Mouse (Mus musculus) liver, embryonic 16.5 days (tissue): ENCODE results near the gene Sp2. TPM values are rescaled to one million over a fixed set of nuclear protein-coding genes. Genes with fewer than 3 reads are reported as not detected.

Experiments used
- ATAC-seq: fragments of 200-750 bp; cut with Nextera tagmentation; 2 replicates; pipeline ENCODE4 v1.8.0; 2017; ENCODE audit warnings: low read depth, mild to moderate bottlenecking, moderate number of reproducible peaks, moderate library complexity
- H3K27ac ChIP-seq: fragments of 300-500 bp; sonication (generic); 2 replicates; pipeline ENCODE4 v1.5.1; 2014; ENCODE audit warnings: mild to moderate bottlenecking, low read length
- H3K27me3 ChIP-seq: fragments of 300-500 bp; sonication (generic); 2 replicates; pipeline ENCODE4 v1.6.1; 2014; ENCODE audit warnings: low read depth, low read length, mixed read lengths; ENCODE audit not compliant: control insufficient read depth, insufficient read depth
- H3K36me3 ChIP-seq: fragments of 300-500 bp; sonication (generic); 2 replicates; pipeline ENCODE4 v1.6.1; 2014; ENCODE audit warnings: mild to moderate bottlenecking; ENCODE audit not compliant: control insufficient read depth, insufficient read depth
- H3K4me1 ChIP-seq: fragments of 300-500 bp; sonication (generic); 2 replicates; pipeline ENCODE4 v1.6.1; 2014; ENCODE audit warnings: low read depth, low read length, mixed read lengths; ENCODE audit not compliant: control insufficient read depth
- H3K4me2 ChIP-seq: fragments of 300-500 bp; sonication (generic); 2 replicates; pipeline ENCODE4 v1.6.1; 2014; ENCODE audit warnings: low read depth, low read length, mixed read lengths
- H3K4me3 ChIP-seq: fragments of 300-500 bp; sonication (generic); 2 replicates; pipeline ENCODE4 v1.5.1; 2014; ENCODE audit warnings: low read depth, mild to moderate bottlenecking, low read length
- H3K9ac ChIP-seq: fragments of 300-500 bp; sonication (generic); 2 replicates; pipeline ENCODE4 v1.6.1; 2014; ENCODE audit warnings: low read depth, low read length
- H3K9me3 ChIP-seq: fragments of 300-500 bp; sonication (generic); replicated peaks from 2 replicates; pipeline ENCODE4 v1.6.1; 2016; ENCODE audit warnings: low read length; ENCODE audit not compliant: control insufficient read depth
- WGBS: fragments of 180-500 bp; shearing (Covaris S2); extraction: QIAGEN DNeasy Blood & Tissue Kit; methylation state at CpG from one replicate; pipeline ENCODE4 v1.1.7; 2014; ENCODE audit not compliant: insufficient replicate concordance; 5-methylcytosine and 5-hydroxymethylcytosine counted together
- polyA plus RNA-seq: library from polyadenylated mRNA; unstranded; fragments of >200 nt; fragmentation: Nextera tagmentation; extraction: Ambion mirVana; gene quantifications from 2 replicates; pipeline ENCODE4 v1.2.1, GENCODE M21; 2015

Sp2 gene
- 15.8 and 18.6 TPM in 2 replicates for polyA plus RNA-seq

GRCm38 (mm10) chr11:96982859-96983258 is at the start of gene Sp2:
Gene Sp2 (minus strand): TSS chr11:96982959.
- H3K4me2 ChIP-seq: no peak within 1 kb of the TSS
- H3K27ac ChIP-seq: no peak within 1 kb of the TSS

GRCm38 (mm10) chr11:97032499-97032898 is 49.7 kb upstream of the Sp2 start:
- peaks cover 13% of the 10 kb centered on the region for H3K4me1 ChIP-seq
- WGBS: 76% methylated on average over 4 of the region's 4 CpGs
- no peaks in the 10 kb centered on the region for H3K36me3 ChIP-seq
- no peaks in the 10 kb centered on the region for H3K9me3 ChIP-seq
- no peak for ATAC-seq
- no peaks in the 10 kb centered on the region for H3K27me3 ChIP-seq
- H3K27ac ChIP-seq: no peak overlapping the region
- H3K9ac ChIP-seq: no peak overlapping the region
- no peak overlapping the region for H3K4me3 ChIP-seq
- no peak overlapping the region for H3K4me2 ChIP-seq

More at GRCm38 (mm10) chr11:96982859-96983258, at the start of gene Sp2:
- H3K36me3 ChIP-seq: no peaks in the 10 kb centered on the region
- ATAC-seq: no peak
- H3K9ac ChIP-seq: no peak within 1 kb of the TSS
- peaks cover 17% of the 10 kb centered on the region for H3K27me3 ChIP-seq
- H3K4me3 ChIP-seq: no peak within 1 kb of the TSS
- 66% methylated on average over 7 of the region's 7 CpGs for WGBS
- H3K9me3 ChIP-seq: no peaks in the 10 kb centered on the region
- peaks cover 20% of the 10 kb centered on the region for H3K4me1 ChIP-seq

- Histone ChIP-seq H3K27me3 (no peaks in the 10 kb centered on the region), H3K4me1 (peaks cover 13% of the 10 kb centered on the region), H3K4me3 (no peak overlapping the region), H3K4me2 (no peak overlapping the region), H3K27ac (no peak overlapping the region), H3K36me3 (no peaks in the 10 kb centered on the region), H3K9me3 (no peaks in the 10 kb centered on the region), H3K9ac (no peak overlapping the region)
- 80% methylated on average over 12 of the region's 12 CpGs for WGBS
- ATAC-seq: no peak
Measured at GRCm38 (mm10) chr11:97031977-97032376, 49.2 kb upstream of the Sp2 start.

GRCm38 (mm10) chr11:97030426-97030825 is 47.7 kb upstream of the Sp2 start:
- ATAC-seq: no peak

GRCm38 (mm10) chr11:97029686-97030417 is 47.1 kb upstream of the Sp2 start, which contains the start of gene Scrn2:
Gene Scrn2 (plus strand): TSS chr11:97029938.
- ATAC-seq: peak; percentile 69
- Histone ChIP-seq H3K9me3 (no peaks in the 10 kb centered on the region), H3K27me3 (peaks cover under 1% of the 10 kb centered on the region; the same call in 1 of the 2 replicates), H3K9ac (peak within 1 kb of the TSS; percentile 69), H3K27ac (peak within 1 kb of the TSS; percentile 27; the same call in 1 of the 2 replicates), H3K4me1 (peaks cover 18% of the 10 kb centered on the region), H3K36me3 (no peaks in the 10 kb centered on the region), H3K4me3 (peak within 1 kb of the TSS; percentile 68), H3K4me2 (peak within 1 kb of the TSS; percentile 78)
- whole genome bisulfite sequencing: 3% methylated on average over 25 of the region's 25 CpGs

More at GRCm38 (mm10) chr11:97030426-97030825, 47.7 kb upstream of the Sp2 start:
- Histone ChIP-seq H3K4me3 (peak overlapping the region; percentile 68), H3K27ac (peak overlapping the region; percentile 27; the same call in 1 of the 2 replicates), H3K36me3 (no peaks in the 10 kb centered on the region), H3K27me3 (no peaks in the 10 kb centered on the region), H3K4me2 (peak overlapping the region; percentile 78), H3K4me1 (peaks cover 18% of the 10 kb centered on the region), H3K9ac (peak overlapping the region; percentile 69), H3K9me3 (no peaks in the 10 kb centered on the region)
- 21% methylated on average over 15 of the region's 15 CpGs for WGBS

GRCm38 (mm10) chr11:97025721-97026344 is 43.1 kb upstream of the Sp2 start:
- peak; percentile 35; the same call in 1 of the 2 replicates for ATAC-seq
- H3K4me1 ChIP-seq: peaks cover 25% of the 10 kb centered on the region
- no peaks in the 10 kb centered on the region for H3K9me3 ChIP-seq
- H3K27ac ChIP-seq: no peak overlapping the region
- peak overlapping the region; percentile 64 for H3K4me2 ChIP-seq
- peaks cover 41% of the 10 kb centered on the region for H3K27me3 ChIP-seq
- H3K9ac ChIP-seq: no peak overlapping the region
- WGBS: 9% methylated on average over 17 of the region's 17 CpGs
- H3K4me3 ChIP-seq: peak overlapping the region; percentile 25
- no peaks in the 10 kb centered on the region for H3K36me3 ChIP-seq

GRCm38 (mm10) chr11:97024977-97025376 is 42.2 kb upstream of the Sp2 start:
- ATAC-seq: no peak
- Histone ChIP-seq H3K9me3 (no peaks in the 10 kb centered on the region), H3K27me3 (peaks cover 49% of the 10 kb centered on the region), H3K4me2 (no peak overlapping the region), H3K9ac (no peak overlapping the region), H3K4me1 (peaks cover 17% of the 10 kb centered on the region), H3K27ac (no peak overlapping the region), H3K4me3 (no peak overlapping the region), H3K36me3 (no peaks in the 10 kb centered on the region)
- 60% methylated on average over 10 of the region's 10 CpGs for WGBS

GRCm38 (mm10) chr11:97021873-97022484 is 39.2 kb upstream of the Sp2 start:
- peaks cover 78% of the 10 kb centered on the region for H3K27me3 ChIP-seq
- 1% methylated on average over 50 of the region's 50 CpGs for WGBS

More at GRCm38 (mm10) chr11:97021873-97022484, 39.2 kb upstream of the Sp2 start:
- Histone ChIP-seq H3K27ac (no peak overlapping the region), H3K4me3 (peak overlapping the region; percentile 62), H3K4me1 (peaks cover 15% of the 10 kb centered on the region), H3K36me3 (no peaks in the 10 kb centered on the region), H3K4me2 (peak overlapping the region; percentile 79), H3K9me3 (no peaks in the 10 kb centered on the region), H3K9ac (peak overlapping the region; percentile 63)
- ATAC-seq: peak; percentile 39
